Mouse (Mus musculus) fibroblast of lung, adult 2 months (primary cell): ENCODE measurements around the gene Ttc41.

Source experiments
- DNase-seq: peaks from one replicate; pipeline ENCODE4 v3.0.0-alpha.2; 2011; ENCODE audit warnings: low read depth

Ttc41 gene

GRCm38 (mm10) chr10:86825871-86826522 lies 120.4 kb downstream of the Ttc41 start:
- DNase-seq: peak; percentile 48
